Comparison of ENCODE assay signal across 12 mouse cellular contexts in the genomic region with DNA sequence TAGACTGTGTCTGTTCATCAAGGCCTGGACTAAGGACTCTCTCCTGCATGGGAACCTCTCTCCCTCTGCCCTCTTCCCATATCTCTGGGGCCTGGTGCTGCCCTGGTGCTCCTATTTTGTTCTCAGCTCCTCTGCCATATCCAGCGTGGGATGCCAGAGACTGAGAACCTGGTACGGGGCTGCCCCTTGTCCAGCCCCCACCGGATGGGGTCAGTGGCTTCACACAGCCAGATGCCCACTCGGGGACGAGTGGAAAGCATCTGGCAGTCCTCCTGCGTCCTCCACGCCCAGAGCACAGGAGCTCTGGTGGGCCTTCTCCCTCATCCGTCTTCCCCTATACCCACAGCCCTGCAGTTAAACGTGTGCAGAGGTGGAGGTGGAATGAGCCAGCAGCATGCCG.
"Had no signal": no experiment of that assay in that cellular context is flagged by ENCODE, and none has a peak within 500 bp of the region (broad histone marks: within the 10 kb centered on the region; RNA-seq: fewer than 3 reads in every experiment).

No protein-coding gene starts in this region.

- H3K4me2 ChIP-seq: kidney, embryonic 15.5 days; limb, embryonic 15.5 days; neural tube, embryonic 13.5 days had no signal

- H3K27me3 ChIP-seq: kidney, embryonic 15.5 days; limb, embryonic 15.5 days; neural tube, embryonic 13.5 days had no signal

- H3K9me3 ChIP-seq: kidney, embryonic 15.5 days; limb, embryonic 15.5 days; neural tube, embryonic 13.5 days had no signal

- ATAC-seq: midbrain, embryonic 16.5 days had no signal

- DNase-seq: kidney, postnatal 14 days; lung, adult 18-20 months; retina, postnatal 1 day; right cerebral cortex, postnatal 4 days; spleen, adult 18-20 months; thymus, adult 18-20 months; thymus, postnatal 14 days had no signal

- H3K27ac ChIP-seq: kidney, embryonic 15.5 days; left cerebral cortex, adult 2 months; limb, embryonic 15.5 days; neural tube, embryonic 13.5 days had no signal

- H3K9ac ChIP-seq: kidney, embryonic 15.5 days; limb, embryonic 15.5 days; neural tube, embryonic 13.5 days had no signal

- H3K4me3 ChIP-seq: kidney, embryonic 15.5 days; left cerebral cortex, adult 2 months; limb, embryonic 15.5 days; neural tube, embryonic 13.5 days had no signal

- H3K4me1 ChIP-seq: kidney, embryonic 15.5 days; limb, embryonic 15.5 days; neural tube, embryonic 13.5 days had no signal
